Mouse (Mus musculus) liver, embryonic 14.5 days (tissue): Measurements from ENCODE around the gene Lclat1. TPM values are rescaled to one million over a fixed set of nuclear protein-coding genes. Genes with fewer than 3 reads are reported as not detected.

Source experiments
- ATAC-seq: fragments of 200-750 bp; cut with Nextera tagmentation; 2 replicates; pipeline ENCODE4 v1.8.0; 2017; ENCODE audit warnings: moderate number of reproducible peaks, mild to moderate bottlenecking, moderate library complexity; ENCODE audit not compliant: insufficient read depth
- DNase-seq, 3 experiments: peaks; one replicate each; pipeline ENCODE4 v3.0.0-alpha.2; 2012 to 2013; ENCODE audit warnings: low read depth in 3 of 3, low spot score in 3 of 3
- H3K27ac ChIP-seq: fragments of 300-500 bp; sonication (generic); 2 replicates; pipeline ENCODE4 v1.5.1; 2014; ENCODE audit warnings: moderate library complexity, mild to moderate bottlenecking, control low read depth, inconsistent platforms
- H3K27me3 ChIP-seq: fragments of 300-500 bp; sonication (generic); 2 replicates; pipeline ENCODE4 v1.6.1; 2014; ENCODE audit warnings: mild to moderate bottlenecking, low read length, moderate library complexity; ENCODE audit not compliant: control insufficient read depth, insufficient read depth
- H3K36me3 ChIP-seq: fragments of 300-500 bp; sonication (generic); replicated peaks from 2 replicates; pipeline ENCODE4 v1.6.1; 2014; ENCODE audit warnings: low read depth; ENCODE audit not compliant: control insufficient read depth, insufficient read depth
- H3K4me1 ChIP-seq, 2 experiments: fragments of 200-500 bp in 1 of 2; fragments of 300-500 bp in 1 of 2; sonication (generic) in 1 of 2; replicated peaks; 2 replicates each; pipeline ENCODE4 v1.6.1; 2012 to 2014; ENCODE audit warnings: antibody characterized with exemption in 1 of 2, inconsistent platforms in 1 of 2, low read length in 1 of 2; ENCODE audit not compliant: control insufficient read depth in 2 of 2, insufficient read depth in 2 of 2
- H3K4me2 ChIP-seq: fragments of 300-500 bp; sonication (generic); 2 replicates; pipeline ENCODE4 v1.6.1; 2014; ENCODE audit warnings: low read depth, mild to moderate bottlenecking, control low read depth, moderate library complexity
- H3K4me3 ChIP-seq, 2 experiments: fragments of 200-500 bp in 1 of 2; fragments of 300-500 bp in 1 of 2; sonication (generic) in 1 of 2; 2 replicates each; pipeline ENCODE4 v1.5.1; 2012 to 2014; ENCODE audit warnings: low read depth in 2 of 2, low read length in 2 of 2, mild to moderate bottlenecking in 2 of 2, control low read depth in 1 of 2, inconsistent platforms in 1 of 2, moderate library complexity in 1 of 2; ENCODE audit not compliant: insufficient read depth in 1 of 2
- H3K9ac ChIP-seq: fragments of 300-500 bp; sonication (generic); replicated peaks from 2 replicates; pipeline ENCODE4 v1.6.1; 2014; ENCODE audit warnings: mild to moderate bottlenecking, control low read depth, moderate library complexity
- H3K9me3 ChIP-seq: fragments of 300-500 bp; sonication (generic); 2 replicates; pipeline ENCODE4 v1.6.1; 2016; ENCODE audit warnings: low read length, mixed read lengths; ENCODE audit not compliant: control insufficient read depth
- CTCF ChIP-seq: IDR thresholded peaks from 2 replicates; pipeline ENCODE4 v1.5.1; 2016; ENCODE audit warnings: antibody characterized with exemption, low read depth, control low read depth
- EP300 ChIP-seq: IDR thresholded peaks from 2 replicates; pipeline ENCODE4 v1.6.1; 2016; ENCODE audit warnings: antibody characterized with exemption, low read depth
- WGBS: fragments of 180-500 bp; shearing (Covaris S2); extraction: QIAGEN DNeasy Blood & Tissue Kit; methylation state at CpG from one replicate; pipeline ENCODE4 v1.1.7; 2014; ENCODE audit not compliant: insufficient replicate concordance; 5-methylcytosine and 5-hydroxymethylcytosine counted together
- polyA plus RNA-seq, 2 experiments: library from polyadenylated mRNA; depleted of rRNA in 1 of 2; stranded (reverse) in 1 of 2; unstranded in 1 of 2; fragments of >200 nt; fragmentation: Nextera tagmentation in 1 of 2; extraction: Ambion mirVana in 1 of 2; gene quantifications; 2 replicates each; pipeline versions ENCODE4 v1.2.1 to v1.2.3; 2012 to 2014

Lclat1 gene
- polyA plus RNA-seq, 2 experiments: 1.8 to 4.5 TPM

- ATAC-seq (no peak), DNase-seq (no peak)
- no peak overlapping the region for H3K27ac ChIP-seq
- no peaks in the 10 kb centered on the region for H3K27me3 ChIP-seq
- H3K4me1 ChIP-seq: no peaks in the 10 kb centered on the region
- 57% methylated on average over 2 of the region's 2 CpGs for WGBS
- H3K4me2 ChIP-seq: no peak overlapping the region
- TF ChIP-seq EP300 (no peak), CTCF (no peak)
- H3K9ac ChIP-seq: no peak overlapping the region
- no peaks in the 10 kb centered on the region for H3K9me3 ChIP-seq
- no peak overlapping the region for H3K4me3 ChIP-seq
- no peaks in the 10 kb centered on the region for H3K36me3 ChIP-seq
Observed at GRCm38 (mm10) chr17:73213677-73214076, 105.9 kb downstream of the Lclat1 start.

GRCm38 (mm10) chr17:73217274-73217673 lies 109.5 kb downstream of the Lclat1 start:
- no peak for ATAC-seq
- Histone ChIP-seq H3K9ac (no peak overlapping the region), H3K9me3 (no peaks in the 10 kb centered on the region), H3K4me1 (no peaks in the 10 kb centered on the region), H3K4me2 (no peak overlapping the region), H3K27ac (no peak overlapping the region), H3K27me3 (no peaks in the 10 kb centered on the region), H3K36me3 (no peaks in the 10 kb centered on the region), H3K4me3 (no peak overlapping the region)
- TF ChIP-seq CTCF (no peak), EP300 (no peak)
- no peak for DNase-seq
- 76% methylated on average over 3 of the region's 3 CpGs for WGBS

GRCm38 (mm10) chr17:73220746-73221145 lies 113.0 kb downstream of the Lclat1 start:
- Histone ChIP-seq H3K27me3 (no peaks in the 10 kb centered on the region), H3K9me3 (no peaks in the 10 kb centered on the region), H3K36me3 (no peaks in the 10 kb centered on the region), H3K9ac (no peak overlapping the region), H3K4me3 (no peak overlapping the region), H3K4me1 (peaks cover 0 to 3% of the 10 kb centered on the region in 2 experiments; a peak in 1 of 4 replicates), H3K27ac (no peak overlapping the region), H3K4me2 (no peak overlapping the region)
- no peak for ATAC-seq
- no peak for DNase-seq
- TF ChIP-seq CTCF (no peak), EP300 (no peak)
- WGBS: 55% methylated on average over 7 of the region's 7 CpGs

- ATAC-seq (no peak), DNase-seq (no peak)
- no peaks in the 10 kb centered on the region for H3K27me3 ChIP-seq
- TF ChIP-seq EP300 (no peak), CTCF (no peak)
- peaks cover 0 to 12% of the 10 kb centered on the region in 2 experiments; a peak in 3 of 4 replicates for H3K4me1 ChIP-seq
- no peak overlapping the region for H3K9ac ChIP-seq
- no peak overlapping the region for H3K27ac ChIP-seq
- 20% methylated on average over 7 of the region's 7 CpGs for WGBS
- H3K36me3 ChIP-seq: no peaks in the 10 kb centered on the region
- no peaks in the 10 kb centered on the region for H3K9me3 ChIP-seq
- no peak overlapping the region for H3K4me2 ChIP-seq
- no peak overlapping the region for H3K4me3 ChIP-seq
Observed at GRCm38 (mm10) chr17:73222077-73222476, 114.3 kb downstream of the Lclat1 start.

GRCm38 (mm10) chr17:73225442-73225841 lies 117.7 kb downstream of the Lclat1 start:
- H3K9ac ChIP-seq: no peak overlapping the region
- no peak overlapping the region for H3K27ac ChIP-seq
- DNase-seq (no peak), ATAC-seq (no peak)
- H3K4me1 ChIP-seq: peaks cover 2 to 29% of the 10 kb centered on the region in 2 experiments; a peak in 3 of 4 replicates
- H3K4me3 ChIP-seq: no peak overlapping the region
- no peak overlapping the region for H3K4me2 ChIP-seq
- H3K9me3 ChIP-seq: no peaks in the 10 kb centered on the region
- TF ChIP-seq CTCF: no peak
- TF ChIP-seq EP300: no peak
- no peaks in the 10 kb centered on the region for H3K27me3 ChIP-seq
- no peaks in the 10 kb centered on the region for H3K36me3 ChIP-seq
